Mouse (Mus musculus): ENCODE measurements around the gene Rybp.

Gene Rybp

GRCm38 (mm10) chr6:100219971-100220370, 67.3 kb downstream of the Rybp start:
- DNase-seq (ENCODE audit: extremely low spot score) = no peak

GRCm38 (mm10) chr6:100218541-100219341, 68.5 kb downstream of the Rybp start:
- DNase-seq (ENCODE audit: extremely low spot score) = peak; percentile 49

- DNase-seq (ENCODE audit: extremely low spot score) = no peak
Observed at GRCm38 (mm10) chr6:100217507-100217906, 69.8 kb downstream of the Rybp start.

- no peak for DNase-seq (ENCODE audit: extremely low spot score)
Observed at GRCm38 (mm10) chr6:100216945-100217344, 70.3 kb downstream of the Rybp start.

- no peak for DNase-seq (ENCODE audit: extremely low spot score)
Observed at GRCm38 (mm10) chr6:100215809-100216208, 71.5 kb downstream of the Rybp start.

GRCm38 (mm10) chr6:100214132-100214913, 73.0 kb downstream of the Rybp start:
- DNase-seq (ENCODE audit: extremely low spot score) = no peak

- no peak for DNase-seq (ENCODE audit: extremely low spot score)
Observed at GRCm38 (mm10) chr6:100213596-100213995, 73.7 kb downstream of the Rybp start.

- DNase-seq (ENCODE audit: extremely low spot score) = no peak
Observed at GRCm38 (mm10) chr6:100212820-100213219, 74.5 kb downstream of the Rybp start.

- DNase-seq (ENCODE audit: extremely low spot score) = no peak
Observed at GRCm38 (mm10) chr6:100211646-100212045, 75.6 kb downstream of the Rybp start.

GRCm38 (mm10) chr6:100210517-100210916, 76.8 kb downstream of the Rybp start:
- DNase-seq (ENCODE audit: extremely low spot score) = no peak

- DNase-seq (ENCODE audit: extremely low spot score) = no peak
Observed at GRCm38 (mm10) chr6:100206741-100207275, 80.5 kb downstream of the Rybp start.

GRCm38 (mm10) chr6:100206261-100206660, 81.0 kb downstream of the Rybp start:
- DNase-seq (ENCODE audit: extremely low spot score) = no peak

GRCm38 (mm10) chr6:100204436-100204835, 82.8 kb downstream of the Rybp start:
- DNase-seq (ENCODE audit: extremely low spot score) = no peak

GRCm38 (mm10) chr6:100203492-100203891, 83.8 kb downstream of the Rybp start:
- no peak for DNase-seq (ENCODE audit: extremely low spot score)

GRCm38 (mm10) chr6:100202091-100202490, 85.2 kb downstream of the Rybp start:
- no peak for DNase-seq (ENCODE audit: extremely low spot score)

- no peak for DNase-seq (ENCODE audit: extremely low spot score)
Observed at GRCm38 (mm10) chr6:100197102-100197501, 90.2 kb downstream of the Rybp start.

GRCm38 (mm10) chr6:100195870-100196409, 91.3 kb downstream of the Rybp start:
- peak; percentile 63 for DNase-seq (ENCODE audit: extremely low spot score)

- DNase-seq (ENCODE audit: extremely low spot score) = no peak
Observed at GRCm38 (mm10) chr6:100195091-100195490, 92.2 kb downstream of the Rybp start.

GRCm38 (mm10) chr6:100193760-100194159, 93.5 kb downstream of the Rybp start:
- DNase-seq (ENCODE audit: extremely low spot score) = no peak

GRCm38 (mm10) chr6:100192691-100193229, 94.5 kb downstream of the Rybp start:
- no peak for DNase-seq (ENCODE audit: extremely low spot score)

- DNase-seq (ENCODE audit: extremely low spot score) = no peak
Observed at GRCm38 (mm10) chr6:100190803-100191559, 96.3 kb downstream of the Rybp start.

Measured in embryo, embryonic 9.5 days (tissue).